Mouse (Mus musculus) retina, postnatal 7 days (tissue): ENCODE data around the gene Olfr1195.
"Not testable (repeated sequence)": the region's sequence is repeated elsewhere in the genome, so short reads cannot be mapped to it uniquely, and the experiment has no call there.

ENCODE experiments used
- DNase-seq: peaks from one replicate; pipeline ENCODE4 v3.0.0-alpha.2; 2012; ENCODE audit warnings: low read depth, low spot score

Gene Olfr1195

GRCm38 (mm10) chr2:88689087-88689486 is at the start of gene Olfr1195:
TSS of gene Olfr1195 (minus strand) at chr2:88689187.
- DNase-seq = no peak

- no peak for DNase-seq
Observed at GRCm38 (mm10) chr2:88732266-88732665, 43.3 kb upstream of the Olfr1195 start, which contains the start of gene Olfr1197. TSS of gene Olfr1197 (minus strand) at chr2:88732366.

- DNase-seq = no peak
Observed at GRCm38 (mm10) chr2:88704497-88704896, 15.5 kb upstream of the Olfr1195 start, which contains the start of gene Olfr1196. TSS of gene Olfr1196 (minus strand) at chr2:88704597.

GRCm38 (mm10) chr2:88675328-88675727 is 13.7 kb downstream of the Olfr1195 start, which contains the start of gene Olfr1193:
TSS of gene Olfr1193 (plus strand) at chr2:88675628.
- not testable (repeated sequence) for DNase-seq

- no peak for DNase-seq
Observed at GRCm38 (mm10) chr2:88648209-88648608, 40.8 kb downstream of the Olfr1195 start, which contains the start of gene Olfr1192-ps1. TSS of gene Olfr1192-ps1 (plus strand) at chr2:88648509.

- DNase-seq = not testable (repeated sequence)
Observed at GRCm38 (mm10) chr2:88640242-88640641, 48.7 kb downstream of the Olfr1195 start, which contains the start of gene Olfr1191-ps1. TSS of gene Olfr1191-ps1 (plus strand) at chr2:88640542.
